Mouse (Mus musculus): ENCODE measurements around the gene Tlr12. TPM values are rescaled to one million over a fixed set of nuclear protein-coding genes. Genes with fewer than 3 reads are reported as not detected.
"Not testable (repeated sequence)": the region's sequence is repeated elsewhere in the genome, so short reads cannot be mapped to it uniquely, and the experiment has no call there.

The Tlr12 gene
- polyA plus RNA-seq, 1 experiment: not detected

DNA sequence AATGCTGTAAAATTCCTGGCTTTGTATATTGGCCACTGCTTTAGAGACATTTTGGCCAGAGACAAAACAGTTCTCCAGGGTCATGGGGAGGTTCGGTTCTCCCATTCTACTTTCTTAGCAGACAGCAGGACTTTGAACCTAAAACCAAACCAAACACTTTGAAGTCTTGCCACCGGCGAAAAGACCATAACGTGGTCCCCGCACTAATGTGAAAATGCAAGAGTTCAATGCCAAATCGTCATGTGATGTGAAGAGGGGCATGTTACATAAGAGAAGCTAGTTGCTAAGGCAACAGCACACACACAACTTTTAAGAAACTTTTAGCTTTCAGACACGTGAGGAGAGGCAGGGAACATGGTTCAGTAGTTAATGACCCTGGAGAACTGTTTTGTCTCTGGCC, 17.0 kb upstream of the Tlr12 start:
- Histone ChIP-seq H3K4me1 (ENCODE audit: control insufficient read depth, insufficient read depth, low read length) (peaks cover 14% of the 10 kb centered on the region), H3K27ac (ENCODE audit: insufficient read depth, low read depth, low read length) (no peak overlapping the region), H3K4me3 (ENCODE audit: insufficient read depth, low read depth, low read length) (no peak overlapping the region)
- WGBS: 39% methylated on average over 7 of the region's 7 CpGs
- no peak for TF ChIP-seq CTCF (IDR thresholded peaks at IDR 0.05; ENCODE audit: insufficient read depth, low read depth, low read length)
- TF ChIP-seq POLR2A (IDR thresholded peaks at IDR 0.05; ENCODE audit: insufficient read depth, low read depth, low read length): no peak

GRCm38 (mm10) chr4:128621109-128621508, 2.7 kb upstream of the Tlr12 start:
- TF ChIP-seq POLR2A (IDR thresholded peaks at IDR 0.05; ENCODE audit: insufficient read depth, low read depth, low read length): no peak
- no peak for TF ChIP-seq CTCF (IDR thresholded peaks at IDR 0.05; ENCODE audit: insufficient read depth, low read depth, low read length)
- no peaks in the 10 kb centered on the region for H3K4me1 ChIP-seq (ENCODE audit: control insufficient read depth, insufficient read depth, low read length)
- no peak overlapping the region for H3K4me3 ChIP-seq (ENCODE audit: insufficient read depth, low read depth, low read length)
- no peak overlapping the region for H3K27ac ChIP-seq (ENCODE audit: insufficient read depth, low read depth, low read length)
- 91% methylated on average over 8 of the region's 8 CpGs for WGBS

- 93% methylated on average over 6 of the region's 6 CpGs for WGBS
These were observed 2.2 kb upstream of the Tlr12 start for GRCm38 (mm10) chr4:128620572-128620971.

GRCm38 (mm10) chr4:128618963-128619362, 544 bp upstream of the Tlr12 start:
- TF ChIP-seq POLR2A (IDR thresholded peaks at IDR 0.05; ENCODE audit: insufficient read depth, low read depth, low read length) (no peak), CTCF (IDR thresholded peaks at IDR 0.05; ENCODE audit: insufficient read depth, low read depth, low read length) (no peak)
- WGBS: 60% methylated on average over 2 of the region's 2 CpGs
- H3K4me3 ChIP-seq (ENCODE audit: insufficient read depth, low read depth, low read length): no peak overlapping the region
- no peaks in the 10 kb centered on the region for H3K4me1 ChIP-seq (ENCODE audit: control insufficient read depth, insufficient read depth, low read length)
- H3K27ac ChIP-seq (ENCODE audit: insufficient read depth, low read depth, low read length): no peak overlapping the region

More at GRCm38 (mm10) chr4:128620572-128620971, 2.2 kb upstream of the Tlr12 start:
- Histone ChIP-seq H3K27ac (ENCODE audit: insufficient read depth, low read depth, low read length) (no peak overlapping the region), H3K4me3 (ENCODE audit: insufficient read depth, low read depth, low read length) (no peak overlapping the region), H3K4me1 (ENCODE audit: control insufficient read depth, insufficient read depth, low read length) (no peaks in the 10 kb centered on the region)
- TF ChIP-seq CTCF (IDR thresholded peaks at IDR 0.05; ENCODE audit: insufficient read depth, low read depth, low read length): no peak
- no peak for TF ChIP-seq POLR2A (IDR thresholded peaks at IDR 0.05; ENCODE audit: insufficient read depth, low read depth, low read length)

- 82% methylated on average over 17 of the region's 17 CpGs for WGBS
These were observed 877 bp downstream of the Tlr12 start for GRCm38 (mm10) chr4:128617363-128618120.

GRCm38 (mm10) chr4:128615761-128616160, 2.7 kb downstream of the Tlr12 start:
- TF ChIP-seq CTCF (IDR thresholded peaks at IDR 0.05; ENCODE audit: insufficient read depth, low read depth, low read length) (no peak), POLR2A (IDR thresholded peaks at IDR 0.05; ENCODE audit: insufficient read depth, low read depth, low read length) (no peak)
- Histone ChIP-seq H3K27ac (ENCODE audit: insufficient read depth, low read depth, low read length) (no peak overlapping the region), H3K4me3 (ENCODE audit: insufficient read depth, low read depth, low read length) (no peak overlapping the region), H3K4me1 (ENCODE audit: control insufficient read depth, insufficient read depth, low read length) (no peaks in the 10 kb centered on the region)
- WGBS: 90% methylated on average over 14 of the region's 14 CpGs

More at GRCm38 (mm10) chr4:128617363-128618120, 877 bp downstream of the Tlr12 start:
- Histone ChIP-seq H3K4me3 (ENCODE audit: insufficient read depth, low read depth, low read length) (no peak overlapping the region), H3K4me1 (ENCODE audit: control insufficient read depth, insufficient read depth, low read length) (no peaks in the 10 kb centered on the region), H3K27ac (ENCODE audit: insufficient read depth, low read depth, low read length) (no peak overlapping the region)
- TF ChIP-seq POLR2A (IDR thresholded peaks at IDR 0.05; ENCODE audit: insufficient read depth, low read depth, low read length) (no peak), CTCF (IDR thresholded peaks at IDR 0.05; ENCODE audit: insufficient read depth, low read depth, low read length) (no peak)

DNA sequence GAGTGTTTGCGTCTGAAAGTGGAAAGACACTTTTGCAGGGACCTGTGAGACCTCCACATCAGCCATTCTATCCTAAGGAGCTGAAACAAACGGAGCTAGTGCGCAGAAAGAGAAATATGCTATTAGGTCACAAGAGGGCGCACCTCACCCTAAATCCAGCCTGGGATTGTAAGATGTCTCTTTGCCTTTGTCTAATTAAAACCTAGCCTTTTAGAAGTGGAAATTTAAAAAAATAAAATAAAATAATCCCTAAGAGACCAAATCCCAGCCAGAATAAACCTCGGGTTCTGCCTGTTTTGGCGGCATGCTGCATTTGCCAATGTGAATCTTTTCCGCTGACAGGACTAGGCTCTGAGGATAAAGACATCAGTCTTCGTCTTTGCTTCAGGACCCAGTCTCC, 5.1 kb downstream of the Tlr12 start:
- TF ChIP-seq CTCF (IDR thresholded peaks at IDR 0.05; ENCODE audit: insufficient read depth, low read depth, low read length) (no peak), POLR2A (IDR thresholded peaks at IDR 0.05; ENCODE audit: insufficient read depth, low read depth, low read length) (no peak)
- no peak overlapping the region for H3K4me3 ChIP-seq (ENCODE audit: insufficient read depth, low read depth, low read length)
- peaks cover 5% of the 10 kb centered on the region for H3K4me1 ChIP-seq (ENCODE audit: control insufficient read depth, insufficient read depth, low read length)
- H3K27ac ChIP-seq (ENCODE audit: insufficient read depth, low read depth, low read length): no peak overlapping the region
- WGBS: 14% methylated on average over 8 of the region's 8 CpGs

DNA sequence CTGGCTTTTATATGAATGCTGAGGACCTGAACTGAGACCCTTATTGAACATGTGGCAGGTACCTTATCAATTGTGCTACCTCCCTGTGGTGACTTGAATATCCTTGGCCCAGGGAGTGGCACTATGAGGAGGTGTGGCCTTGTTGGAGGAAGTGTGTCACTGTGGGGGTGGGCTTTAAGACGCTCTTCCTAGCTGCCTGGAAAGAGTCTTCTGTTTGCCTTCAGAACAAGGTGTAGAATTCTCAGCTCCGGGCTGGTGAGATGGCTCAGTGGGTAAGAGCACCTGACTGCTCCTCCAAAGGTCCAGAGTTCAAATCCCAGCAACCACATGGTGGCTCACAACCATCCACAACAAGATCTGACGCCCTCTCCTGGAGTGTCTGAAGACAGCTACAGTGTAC, 6.7 kb downstream of the Tlr12 start:
- H3K4me3 ChIP-seq (ENCODE audit: insufficient read depth, low read depth, low read length); H3K4me1 ChIP-seq (ENCODE audit: control insufficient read depth, insufficient read depth, low read length); H3K27ac ChIP-seq (ENCODE audit: insufficient read depth, low read depth, low read length): not testable (repeated sequence)
- 92% methylated on average over 3 of the region's 3 CpGs for WGBS

- no peak overlapping the region for H3K4me3 ChIP-seq (ENCODE audit: insufficient read depth, low read depth, low read length)
- TF ChIP-seq POLR2A (IDR thresholded peaks at IDR 0.05; ENCODE audit: insufficient read depth, low read depth, low read length): no peak
- no peak for TF ChIP-seq CTCF (IDR thresholded peaks at IDR 0.05; ENCODE audit: insufficient read depth, low read depth, low read length)
- WGBS: 20% methylated on average over 10 of the region's 10 CpGs
- H3K4me1 ChIP-seq (ENCODE audit: control insufficient read depth, insufficient read depth, low read length): peaks cover 8% of the 10 kb centered on the region
- H3K27ac ChIP-seq (ENCODE audit: insufficient read depth, low read depth, low read length): no peak overlapping the region
These were observed 7.7 kb downstream of the Tlr12 start for GRCm38 (mm10) chr4:128610706-128611105.

Data from olfactory bulb, adult 2 months (tissue).